Mouse (Mus musculus): ENCODE measurements around the gene 1810037I17Rik. TPM values are rescaled to one million over a fixed set of nuclear protein-coding genes. Genes with fewer than 3 reads are reported as not detected.
"Not testable (repeated sequence)": the region's sequence is repeated elsewhere in the genome, so short reads cannot be mapped to it uniquely, and the experiment has no call there.

1810037I17Rik gene
- total RNA-seq, 2 experiments from 2014 or later = 46.7 to 55.6 TPM

- DNase-seq (ENCODE audit: low spot score in 2 of 2) = no peak
These were observed 5.7 kb downstream of the 1810037I17Rik start for GRCm38 (mm10) chr3:122929723-122930122.

- no peak for DNase-seq (ENCODE audit: low spot score in 2 of 2)
These were observed 8.5 kb downstream of the 1810037I17Rik start for GRCm38 (mm10) chr3:122932466-122932865.

GRCm38 (mm10) chr3:122937176-122937575 is 13.2 kb downstream of the 1810037I17Rik start:
- DNase-seq (ENCODE audit: low spot score in 2 of 2) = not testable (repeated sequence)

- DNase-seq (ENCODE audit: low spot score in 2 of 2) = peak; percentile 39 to 63
These were observed 15.2 kb downstream of the 1810037I17Rik start for GRCm38 (mm10) chr3:122939215-122939614.

- no peak for DNase-seq (ENCODE audit: low spot score in 2 of 2)
These were observed 19.4 kb downstream of the 1810037I17Rik start for GRCm38 (mm10) chr3:122943387-122943890.

GRCm38 (mm10) chr3:122950129-122950528 is 26.1 kb downstream of the 1810037I17Rik start:
- DNase-seq (ENCODE audit: low spot score in 2 of 2) = no peak

GRCm38 (mm10) chr3:122964301-122964700 is 40.3 kb downstream of the 1810037I17Rik start:
- no peak for DNase-seq (ENCODE audit: low spot score in 2 of 2)

GRCm38 (mm10) chr3:122968391-122968790 is 44.4 kb downstream of the 1810037I17Rik start:
- DNase-seq (ENCODE audit: low spot score in 2 of 2) = no peak

GRCm38 (mm10) chr3:122972126-122972822 is 48.3 kb downstream of the 1810037I17Rik start:
- DNase-seq (ENCODE audit: low spot score in 2 of 2) = no peak

- DNase-seq (ENCODE audit: low spot score in 2 of 2) = no peak
These were observed 50.8 kb downstream of the 1810037I17Rik start for GRCm38 (mm10) chr3:122974833-122975232.

GRCm38 (mm10) chr3:122975363-122975762 is 51.4 kb downstream of the 1810037I17Rik start:
- DNase-seq (ENCODE audit: low spot score in 2 of 2) = no peak

Other genes with a start within 250 kb of the 1810037I17Rik start
- gene Pde5a, start 195.3 kb upstream of the 1810037I17Rik start, total RNA-seq (2021) = 10 to 100 TPM; 10.4 to 12.7 TPM
- gene Fabp2, start 29.1 kb upstream of the 1810037I17Rik start, total RNA-seq (2021) = not detected
- gene Gm10959, start 4.8 kb upstream of the 1810037I17Rik start, total RNA-seq (2021) = not detected
- gene Usp53, start 60.3 kb downstream of the 1810037I17Rik start, total RNA-seq (2021) = 10 to 100 TPM; 19.4 to 24.0 TPM
- gene Myoz2, start 110.8 kb downstream of the 1810037I17Rik start, total RNA-seq (2021) = not detected

All from layer of hippocampus, postnatal 10 days (tissue).